In the genomic region with DNA sequence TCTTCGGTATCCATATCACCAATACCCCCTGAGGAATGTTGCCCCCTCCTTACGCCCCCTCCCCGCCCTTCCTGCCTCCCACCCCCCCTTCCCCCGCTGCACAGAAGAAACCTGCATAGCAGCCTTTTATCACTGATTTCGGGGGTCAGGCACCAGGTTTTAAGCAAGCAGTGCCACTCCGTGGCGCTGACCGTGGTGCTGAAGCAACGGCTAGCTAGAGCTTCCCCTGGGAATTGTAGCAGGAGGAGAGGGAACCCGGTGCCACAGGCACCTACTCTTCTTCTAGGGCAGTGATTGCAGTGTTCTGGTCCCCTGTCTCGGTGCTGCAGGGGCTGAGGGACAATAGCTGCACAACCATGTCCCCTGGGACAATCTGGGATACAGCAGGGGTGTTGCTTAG, we compare ENCODE assay signal across 10 mouse cellular contexts. TPM values are rescaled to one million over a fixed set of nuclear protein-coding genes. Genes with fewer than 3 reads are reported as not detected.
DNase-seq lines count a peak whose midpoint lies in the region; ATAC-seq lines count a peak whose summit lies in the region.
"Had no signal": no experiment of that assay in that cellular context is flagged by ENCODE, and none has a peak within 500 bp of the region (broad histone marks: within the 10 kb centered on the region; RNA-seq: fewer than 3 reads in every experiment).

No protein-coding gene starts in this region.

- peaks cover 9% of the 10 kb centered on the region; the same call in 1 of the 2 replicates for H3K4me1 ChIP-seq in midbrain, embryonic 12.5 days
- H3K4me1 ChIP-seq: heart, embryonic 15.5 days; neural tube, embryonic 13.5 days had no signal

- no peaks in the 10 kb centered on the region for H3K36me3 ChIP-seq in midbrain, embryonic 12.5 days
- H3K36me3 ChIP-seq: heart, embryonic 15.5 days; neural tube, embryonic 13.5 days had no signal

- DNase-seq in heart, adult 18-20 months = peak; percentile 4 to 41
- no peak for DNase-seq in heart, postnatal 25 days (ENCODE audit: low spot score)
- peak; percentile 35 for DNase-seq in A20 (ENCODE audit: low read depth, low spot score)
- peak; percentile 83 for DNase-seq in adrenal gland, postnatal 25 days
- DNase-seq in hindlimb bud, embryonic 11.5 days (ENCODE audit: extremely low spot score, low read depth, low spot score) = peak; percentile 63

- intact Hi-C loops in heart, postnatal 25 days (cut with DNase I) = no loop called here

- no peak overlapping the region for H3K4me3 ChIP-seq in midbrain, embryonic 12.5 days
- H3K4me3 ChIP-seq: heart, embryonic 15.5 days; neural tube, embryonic 13.5 days had no signal

- H3K27me3 ChIP-seq in midbrain, embryonic 12.5 days = no peaks in the 10 kb centered on the region; the same call in 1 of the 2 replicates
- H3K27me3 ChIP-seq: heart, embryonic 15.5 days had no signal

- H3K4me2 ChIP-seq in midbrain, embryonic 12.5 days (replicated peaks) = 0 out of 2 replicates have a peak overlapping the region, but pooled peaks have one; percentile 5
- H3K4me2 ChIP-seq: heart, embryonic 15.5 days; neural tube, embryonic 13.5 days had no signal

- H3K9ac ChIP-seq in midbrain, embryonic 12.5 days (replicated peaks) = no peak overlapping the region
- H3K9ac ChIP-seq: heart, embryonic 15.5 days; neural tube, embryonic 13.5 days had no signal

- 4% methylated on average over 10 of the region's 11 CpGs for WGBS in midbrain, embryonic 12.5 days

- H3K9me3 ChIP-seq in midbrain, embryonic 12.5 days = no peaks in the 10 kb centered on the region
- H3K9me3 ChIP-seq: heart, embryonic 15.5 days; neural tube, embryonic 13.5 days had no signal

- no peak for ATAC-seq in midbrain, embryonic 12.5 days (ENCODE audit: low FRiP score, low read depth)
- no peak for ATAC-seq in erythroid progenitor cell, adult 5-6 weeks (replicated peaks; ENCODE audit: low FRiP score, poor library complexity, severe bottlenecking)
- ATAC-seq in inflammation-experienced regulatory T-cells, adult 6 months = no peak

- H3K27ac ChIP-seq in midbrain, embryonic 12.5 days (replicated peaks) = no peak overlapping the region
- H3K27ac ChIP-seq: heart, embryonic 15.5 days; neural tube, embryonic 13.5 days had no signal

RNA-seq across cellular contexts. Expression of gene C1ql2, which starts 50.0 kb away (rescaled TPM):
- not detected for total RNA-seq in heart, adult 18-20 months (2021)
- not detected for total RNA-seq in heart, postnatal 25 days (2021)
- total RNA-seq in adrenal gland, postnatal 25 days (2021) = not detected in 2 replicates
- 2.8 and 3.4 TPM in 2 replicates for polyA plus RNA-seq in midbrain, embryonic 12.5 days (2016; fragmentation: Nextera tagmentation; extraction: Ambion mirVana)
- not detected in 2 replicates for total RNA-seq in erythroid progenitor cell, adult 5-6 weeks (2015; ENCODE audit: low replicate concordance)
- total RNA-seq in erythroid progenitor cell, adult 5-6 weeks (2017; ENCODE audit: low replicate concordance) = not detected in 2 replicates
- not detected for polyA plus RNA-seq in inflammation-experienced regulatory T-cells, adult 6 months (2017; shearing (Covaris generic))
- polyA plus RNA-seq: heart, embryonic 15.5 days had no signal
